Mouse (Mus musculus) right cerebral cortex, postnatal 36 days (tissue): ENCODE measurements around the gene Fam98c.
"Not testable (repeated sequence)": the region's sequence is repeated elsewhere in the genome, so short reads cannot be mapped to it uniquely, and the experiment has no call there.

ENCODE experiments used
- DNase-seq, 2 experiments: peaks; one replicate each; pipeline ENCODE4 v3.0.0; 2022; ENCODE audit warnings: low spot score in 2 of 2, mixed read lengths in 1 of 2

Gene Fam98c

GRCm38 (mm10) chr7:29155838-29156782, at the start of gene Fam98c:
TSS of gene Fam98c (minus strand) at chr7:29156234.
- peak; percentile 81 to 86 for DNase-seq

- DNase-seq, result no peak
Measured at GRCm38 (mm10) chr7:29202577-29202976, 46.5 kb upstream of the Fam98c start.

- DNase-seq, result not testable (repeated sequence)
Measured at GRCm38 (mm10) chr7:29194230-29194629, 38.2 kb upstream of the Fam98c start.

- DNase-seq, result not testable (repeated sequence)
Measured at GRCm38 (mm10) chr7:29181323-29181722, 25.3 kb upstream of the Fam98c start.

DNA sequence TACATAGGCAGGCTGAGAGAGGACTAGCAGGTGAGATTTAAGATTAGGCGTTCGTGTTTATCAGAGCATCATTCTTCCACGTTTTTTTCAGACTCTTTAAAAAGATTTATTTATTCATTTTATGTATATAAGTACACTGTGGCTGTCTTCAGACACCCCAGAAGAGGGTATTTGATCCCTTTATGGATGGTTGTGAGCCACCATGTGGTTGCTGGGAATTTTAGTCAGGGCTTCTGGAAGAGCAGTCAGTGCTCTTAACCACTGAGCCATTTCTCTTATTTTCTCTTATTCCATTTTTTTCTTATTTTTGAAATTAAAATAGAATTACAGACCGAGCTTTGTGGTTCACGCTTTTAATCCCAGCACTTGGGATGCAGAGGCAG, 24.8 kb upstream of the Fam98c start:
- DNase-seq, result no peak

GRCm38 (mm10) chr7:29180077-29180853, 24.2 kb upstream of the Fam98c start, which contains the start of gene Psmd8:
TSS of gene Psmd8 (minus strand) at chr7:29180701.
- peak; percentile 95 to 97 for DNase-seq

GRCm38 (mm10) chr7:29179323-29179722, 23.3 kb upstream of the Fam98c start:
- DNase-seq, result no peak

- DNase-seq, result no peak
Measured at GRCm38 (mm10) chr7:29178106-29178505, 22.1 kb upstream of the Fam98c start.

DNA sequence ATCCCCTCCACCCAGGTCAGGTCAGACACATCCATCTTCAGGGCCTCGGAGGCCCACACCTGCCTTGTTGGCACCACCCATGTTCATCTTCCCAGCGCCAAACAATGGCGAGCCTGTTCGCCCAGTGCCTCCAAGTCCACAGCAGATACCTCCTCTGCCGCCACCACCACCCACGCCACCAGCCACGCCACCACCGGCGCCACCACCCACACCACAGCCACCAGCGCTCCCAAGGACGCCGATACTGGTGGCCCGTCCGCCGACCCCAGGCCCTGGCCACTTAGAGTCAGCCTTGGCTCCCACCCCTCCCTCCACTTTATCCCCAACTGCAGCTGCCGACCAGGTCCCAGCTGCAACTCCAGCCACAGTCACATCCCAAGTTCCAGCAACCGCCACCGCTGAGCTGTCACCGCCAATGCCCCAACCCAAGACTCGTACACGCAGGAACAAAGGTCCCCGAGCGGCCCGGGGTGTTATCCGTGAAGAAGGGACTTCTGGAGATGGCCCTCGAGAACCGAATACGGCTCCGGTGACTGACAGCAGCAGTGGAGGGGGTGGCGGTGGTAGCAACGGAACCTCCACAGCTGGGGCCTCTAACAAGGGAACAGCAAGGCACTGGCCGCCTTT, 16.5 kb upstream of the Fam98c start:
- no peak for DNase-seq

DNA sequence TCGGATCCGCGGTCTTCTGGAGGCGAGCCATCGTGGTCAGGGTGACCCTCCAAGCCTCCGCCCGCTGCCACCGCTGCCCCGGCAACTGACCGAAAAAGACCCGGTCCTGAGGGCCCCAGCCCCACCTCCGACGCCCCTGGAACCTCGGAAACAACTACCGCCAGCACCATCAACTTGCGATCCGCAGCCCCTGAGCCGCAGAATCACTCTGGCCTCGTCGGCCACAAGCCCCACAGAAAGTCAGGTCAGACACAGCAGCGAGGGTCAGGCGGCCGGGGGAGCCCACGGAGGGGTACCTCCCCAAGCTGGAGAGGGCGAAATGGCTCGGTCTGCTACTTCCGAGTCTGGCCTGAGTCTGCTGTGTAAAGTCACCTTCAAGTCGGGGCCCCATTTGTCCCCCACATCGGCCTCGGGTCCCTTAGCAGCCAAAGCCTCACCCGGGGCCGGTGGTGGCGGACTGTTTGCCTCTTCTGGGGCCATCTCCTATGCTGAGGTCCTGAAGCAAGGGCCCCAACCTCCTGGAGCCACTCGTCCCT, 15.6 kb upstream of the Fam98c start:
- no peak for DNase-seq

- DNase-seq, result no peak
Measured at GRCm38 (mm10) chr7:29170755-29171561, 14.9 kb upstream of the Fam98c start.

- no peak for DNase-seq
Measured at GRCm38 (mm10) chr7:29170066-29170754, 14.2 kb upstream of the Fam98c start, which contains the start of the genes Ggn and Spred3. TSS of gene Ggn (plus strand) at chr7:29170210. TSS of gene Spred3 (minus strand) at chr7:29170411.

- DNase-seq, result peak; percentile 82
Measured at GRCm38 (mm10) chr7:29169231-29170065, 13.4 kb upstream of the Fam98c start.

DNA sequence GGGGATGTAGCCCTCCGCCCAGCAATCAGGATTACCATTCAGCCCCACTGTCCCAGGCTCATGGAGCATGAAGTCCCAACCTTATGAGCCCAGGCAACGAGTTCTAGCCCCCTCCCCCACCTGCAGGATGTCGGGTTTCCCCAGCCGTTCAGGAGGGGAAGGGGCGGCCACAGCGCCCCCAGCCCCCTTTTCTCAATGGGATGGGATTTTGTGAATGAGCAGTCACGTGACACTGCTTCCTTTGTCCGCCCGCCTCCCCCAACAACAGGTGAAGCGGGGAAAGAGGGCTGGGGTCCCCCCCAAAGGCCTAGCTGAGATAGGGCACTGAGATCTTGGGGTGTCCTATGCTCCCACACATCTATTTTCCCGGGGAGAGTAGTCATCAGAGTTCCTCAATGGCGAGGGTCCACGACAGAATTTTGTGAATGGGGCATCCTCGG, 12.8 kb upstream of the Fam98c start:
- no peak for DNase-seq

DNA sequence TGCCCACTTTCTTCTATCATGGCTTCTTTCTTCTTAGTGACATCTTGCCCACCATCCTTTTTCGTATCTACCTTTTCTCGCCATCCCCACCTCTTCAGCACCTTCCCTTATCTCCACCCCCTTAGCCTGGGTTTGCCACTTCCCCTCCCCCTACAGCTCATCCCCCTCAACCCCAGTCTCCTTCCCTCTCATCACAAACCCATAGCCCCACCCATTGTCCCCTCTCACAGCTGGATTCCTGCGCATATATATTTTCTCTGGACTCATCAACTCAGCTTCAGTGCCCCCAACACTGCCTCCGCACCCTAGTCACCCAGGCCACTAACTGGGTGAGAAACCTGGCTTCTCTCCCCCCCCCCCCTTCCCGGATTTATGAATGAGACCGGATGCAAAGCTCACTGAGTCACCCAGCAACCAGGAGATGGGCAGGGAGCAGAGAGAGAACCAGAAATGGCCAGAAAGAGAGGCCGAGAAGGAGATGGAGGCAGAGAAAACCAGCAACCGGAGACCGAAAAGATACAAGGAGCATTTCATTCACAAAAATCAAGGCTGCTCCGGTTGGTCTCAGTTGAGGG, 12.2 kb upstream of the Fam98c start:
- no peak for DNase-seq

GRCm38 (mm10) chr7:29167656-29168055, 11.6 kb upstream of the Fam98c start:
- DNase-seq, result no peak

DNA sequence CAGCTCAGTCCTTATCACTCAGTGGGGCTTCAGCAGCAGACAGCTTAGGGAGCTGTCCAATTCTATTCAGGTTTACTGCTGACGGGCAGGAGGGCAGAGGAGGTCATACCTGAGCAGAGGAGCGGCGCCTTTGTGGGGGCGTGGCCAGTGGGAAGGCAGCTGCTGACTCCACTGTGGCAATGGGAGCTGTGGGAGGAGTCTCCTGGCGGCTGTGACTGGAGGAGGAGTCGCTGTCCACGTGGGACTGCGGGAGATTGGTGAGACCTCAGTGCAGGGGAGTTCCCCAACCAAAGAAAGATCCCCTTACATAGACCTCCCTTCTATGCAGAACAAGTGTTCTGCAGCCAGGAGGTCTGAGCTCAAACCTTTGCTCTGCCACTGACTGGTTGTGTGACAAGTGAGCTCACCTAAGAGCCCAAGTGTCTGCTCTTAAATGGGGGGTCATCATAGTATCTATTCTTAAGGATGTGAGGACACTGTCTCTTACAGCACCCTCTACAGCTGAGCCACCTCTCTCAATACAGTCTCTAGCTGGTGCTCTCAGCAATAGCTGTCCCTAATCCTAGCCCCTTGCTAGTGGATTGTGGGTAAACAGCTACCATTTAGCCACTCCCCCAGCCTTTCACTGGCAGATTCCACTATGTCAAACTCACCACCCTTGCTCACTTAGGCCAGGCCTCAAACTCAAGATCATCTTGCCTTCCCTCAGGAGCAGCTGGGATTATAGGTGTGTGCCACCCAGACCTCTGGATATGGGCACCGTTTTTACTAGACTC, 6.9 kb upstream of the Fam98c start:
- no peak for DNase-seq

GRCm38 (mm10) chr7:29162294-29162693, 6.3 kb upstream of the Fam98c start:
- DNase-seq, result no peak
